Mouse (Mus musculus) liver, embryonic 14.5 days (tissue): ENCODE data around the gene Ptprn2. TPM values are rescaled to one million over a fixed set of nuclear protein-coding genes. Genes with fewer than 3 reads are reported as not detected.

Source experiments
- ATAC-seq: fragments of 200-750 bp; cut with Nextera tagmentation; 2 replicates; pipeline ENCODE4 v1.8.0; 2017; ENCODE audit warnings: moderate number of reproducible peaks, mild to moderate bottlenecking, moderate library complexity; ENCODE audit not compliant: insufficient read depth
- DNase-seq, 3 experiments: peaks; one replicate each; pipeline ENCODE4 v3.0.0-alpha.2; 2012 to 2013; ENCODE audit warnings: low read depth in 3 of 3, low spot score in 3 of 3
- H3K27ac ChIP-seq: fragments of 300-500 bp; sonication (generic); 2 replicates; pipeline ENCODE4 v1.5.1; 2014; ENCODE audit warnings: moderate library complexity, mild to moderate bottlenecking, control low read depth, inconsistent platforms
- H3K27me3 ChIP-seq: fragments of 300-500 bp; sonication (generic); 2 replicates; pipeline ENCODE4 v1.6.1; 2014; ENCODE audit warnings: mild to moderate bottlenecking, low read length, moderate library complexity; ENCODE audit not compliant: control insufficient read depth, insufficient read depth
- H3K36me3 ChIP-seq: fragments of 300-500 bp; sonication (generic); replicated peaks from 2 replicates; pipeline ENCODE4 v1.6.1; 2014; ENCODE audit warnings: low read depth; ENCODE audit not compliant: control insufficient read depth, insufficient read depth
- H3K4me1 ChIP-seq, 2 experiments: fragments of 200-500 bp in 1 of 2; fragments of 300-500 bp in 1 of 2; sonication (generic) in 1 of 2; replicated peaks; 2 replicates each; pipeline ENCODE4 v1.6.1; 2012 to 2014; ENCODE audit warnings: antibody characterized with exemption in 1 of 2, inconsistent platforms in 1 of 2, low read length in 1 of 2; ENCODE audit not compliant: control insufficient read depth in 2 of 2, insufficient read depth in 2 of 2
- H3K4me2 ChIP-seq: fragments of 300-500 bp; sonication (generic); 2 replicates; pipeline ENCODE4 v1.6.1; 2014; ENCODE audit warnings: low read depth, mild to moderate bottlenecking, control low read depth, moderate library complexity
- H3K4me3 ChIP-seq, 2 experiments: fragments of 200-500 bp in 1 of 2; fragments of 300-500 bp in 1 of 2; sonication (generic) in 1 of 2; 2 replicates each; pipeline ENCODE4 v1.5.1; 2012 to 2014; ENCODE audit warnings: low read depth in 2 of 2, low read length in 2 of 2, mild to moderate bottlenecking in 2 of 2, control low read depth in 1 of 2, inconsistent platforms in 1 of 2, moderate library complexity in 1 of 2; ENCODE audit not compliant: insufficient read depth in 1 of 2
- H3K9ac ChIP-seq: fragments of 300-500 bp; sonication (generic); replicated peaks from 2 replicates; pipeline ENCODE4 v1.6.1; 2014; ENCODE audit warnings: mild to moderate bottlenecking, control low read depth, moderate library complexity
- H3K9me3 ChIP-seq: fragments of 300-500 bp; sonication (generic); 2 replicates; pipeline ENCODE4 v1.6.1; 2016; ENCODE audit warnings: low read length, mixed read lengths; ENCODE audit not compliant: control insufficient read depth
- CTCF ChIP-seq: IDR thresholded peaks from 2 replicates; pipeline ENCODE4 v1.5.1; 2016; ENCODE audit warnings: antibody characterized with exemption, low read depth, control low read depth
- EP300 ChIP-seq: IDR thresholded peaks from 2 replicates; pipeline ENCODE4 v1.6.1; 2016; ENCODE audit warnings: antibody characterized with exemption, low read depth
- WGBS: fragments of 180-500 bp; shearing (Covaris S2); extraction: QIAGEN DNeasy Blood & Tissue Kit; methylation state at CpG from one replicate; pipeline ENCODE4 v1.1.7; 2014; ENCODE audit not compliant: insufficient replicate concordance; 5-methylcytosine and 5-hydroxymethylcytosine counted together
- polyA plus RNA-seq, 2 experiments: library from polyadenylated mRNA; depleted of rRNA in 1 of 2; stranded (reverse) in 1 of 2; unstranded in 1 of 2; fragments of >200 nt; fragmentation: Nextera tagmentation in 1 of 2; extraction: Ambion mirVana in 1 of 2; gene quantifications; 2 replicates each; pipeline versions ENCODE4 v1.2.1 to v1.2.3; 2012 to 2014

Gene Ptprn2
- polyA plus RNA-seq, 2 experiments, result 0.04 TPM; not detected in 1

- H3K4me2 ChIP-seq, result no peak overlapping the region
These were observed 458.4 kb downstream of the Ptprn2 start for GRCm38 (mm10) chr12:116943883-116944282.

GRCm38 (mm10) chr12:116948151-116948928 lies 462.8 kb downstream of the Ptprn2 start:
- H3K4me1 ChIP-seq, result no peaks in the 10 kb centered on the region
- DNase-seq (no peak), ATAC-seq (no peak)
- H3K9me3 ChIP-seq, result no peaks in the 10 kb centered on the region
- 55% methylated on average over 4 of the region's 4 CpGs for WGBS
- no peak overlapping the region for H3K4me3 ChIP-seq
- H3K27ac ChIP-seq, result no peak overlapping the region
- no peak overlapping the region for H3K4me2 ChIP-seq
- H3K36me3 ChIP-seq, result no peaks in the 10 kb centered on the region
- no peak overlapping the region for H3K9ac ChIP-seq
- no peak for TF ChIP-seq CTCF
- TF ChIP-seq EP300, result no peak
- H3K27me3 ChIP-seq, result no peaks in the 10 kb centered on the region

More at GRCm38 (mm10) chr12:116943883-116944282, 458.4 kb downstream of the Ptprn2 start:
- TF ChIP-seq EP300 (no peak), CTCF (no peak)
- WGBS, result 63% methylated on average over 5 of the region's 5 CpGs
- DNase-seq, result no peak
- Histone ChIP-seq H3K9me3 (no peaks in the 10 kb centered on the region), H3K27ac (no peak overlapping the region), H3K36me3 (no peaks in the 10 kb centered on the region), H3K4me1 (no peaks in the 10 kb centered on the region), H3K4me3 (no peak overlapping the region), H3K27me3 (no peaks in the 10 kb centered on the region), H3K9ac (no peak overlapping the region)
- ATAC-seq, result no peak

- ATAC-seq, result no peak
- no peak for DNase-seq
- Histone ChIP-seq H3K9me3 (no peaks in the 10 kb centered on the region), H3K4me3 (no peak overlapping the region), H3K9ac (no peak overlapping the region), H3K36me3 (no peaks in the 10 kb centered on the region), H3K4me2 (no peak overlapping the region), H3K4me1 (no peaks in the 10 kb centered on the region), H3K27me3 (no peaks in the 10 kb centered on the region), H3K27ac (no peak overlapping the region)
- WGBS, result 40% methylated on average over 3 of the region's 3 CpGs
- TF ChIP-seq EP300 (no peak), CTCF (no peak)
These were observed 464.2 kb downstream of the Ptprn2 start for GRCm38 (mm10) chr12:116949726-116950125.

- Histone ChIP-seq H3K27ac (no peak overlapping the region), H3K9me3 (no peaks in the 10 kb centered on the region), H3K4me1 (no peaks in the 10 kb centered on the region), H3K4me2 (no peak overlapping the region), H3K36me3 (no peaks in the 10 kb centered on the region), H3K9ac (no peak overlapping the region), H3K27me3 (no peaks in the 10 kb centered on the region), H3K4me3 (no peak overlapping the region)
- 61% methylated on average over 13 of the region's 13 CpGs for WGBS
- no peak for DNase-seq
- no peak for ATAC-seq
- TF ChIP-seq CTCF (no peak), EP300 (no peak)
These were observed 467.1 kb downstream of the Ptprn2 start for GRCm38 (mm10) chr12:116952452-116953205.

- Histone ChIP-seq H3K4me3 (no peak overlapping the region), H3K27ac (no peak overlapping the region), H3K9me3 (no peaks in the 10 kb centered on the region), H3K4me2 (no peak overlapping the region), H3K4me1 (no peaks in the 10 kb centered on the region), H3K9ac (no peak overlapping the region), H3K27me3 (no peaks in the 10 kb centered on the region), H3K36me3 (no peaks in the 10 kb centered on the region)
- ATAC-seq (no peak), DNase-seq (no peak)
- WGBS, result 74% methylated on average over 2 of the region's 2 CpGs
- no peak for TF ChIP-seq CTCF
- no peak for TF ChIP-seq EP300
These were observed 473.6 kb downstream of the Ptprn2 start for GRCm38 (mm10) chr12:116959164-116959563.
